Mouse (Mus musculus): ENCODE measurements around the gene Rasal1.

DNA sequence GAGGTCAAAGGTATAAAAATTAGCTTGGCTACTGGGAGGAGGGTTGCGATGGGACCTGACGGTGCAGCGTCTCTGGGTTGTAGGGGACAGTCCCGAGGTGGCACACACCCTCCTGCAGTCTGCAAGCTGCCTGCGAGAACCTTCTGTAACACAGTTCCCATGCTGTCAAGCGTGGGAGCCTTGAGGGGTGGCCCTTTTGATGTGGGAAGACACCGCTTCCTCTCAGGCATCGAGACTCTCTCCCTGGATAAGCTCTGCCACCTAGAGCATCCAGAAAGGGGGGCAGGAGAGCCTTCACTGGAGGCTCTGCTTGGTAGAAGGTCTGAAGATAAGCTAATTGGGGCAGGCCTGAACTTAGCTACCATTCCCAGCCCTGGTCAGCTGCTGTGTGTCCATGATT, 37.1 kb downstream of the Rasal1 start:
- no peak for TF ChIP-seq CTCF (IDR thresholded peaks at IDR 0.05; ENCODE audit: borderline replicate concordance, extremely low read depth, insufficient read depth, insufficient read length)
- TF ChIP-seq POLR2A (IDR thresholded peaks at IDR 0.05; ENCODE audit: borderline replicate concordance, extremely low read depth, insufficient read depth, insufficient read length, poor library complexity, severe bottlenecking) = no peak
